Mouse (Mus musculus) liver, embryonic 12.5 days (tissue): ENCODE measurements at regions not wholly inside any gene's neighbourhood (a gene's known extent, or its start where the extent isn't known, plus 50 kb on each side); places are given as distances from the start of the nearest gene placed in this dataset.
A peak's percentile ranks its signal among the peaks of the same experiment; 100 is the strongest.

ENCODE experiments used
- ATAC-seq: fragments of 200-750 bp; cut with Nextera tagmentation; 2 replicates; pipeline ENCODE4 v1.8.0; 2017; ENCODE audit warnings: moderate number of reproducible peaks, mild to moderate bottlenecking, moderate library complexity
- H3K27ac ChIP-seq: fragments of 300-500 bp; sonication (generic); 2 replicates; pipeline ENCODE4 v1.5.1; 2016; ENCODE audit warnings: mild to moderate bottlenecking
- H3K27me3 ChIP-seq: fragments of 300-500 bp; sonication (generic); replicated peaks from 2 replicates; pipeline ENCODE4 v1.6.1; 2016; ENCODE audit warnings: mild to moderate bottlenecking, moderate library complexity
- H3K36me3 ChIP-seq: fragments of 300-500 bp; sonication (generic); 2 replicates; pipeline ENCODE4 v1.6.1; 2016; ENCODE audit warnings: mild to moderate bottlenecking, moderate library complexity
- H3K4me1 ChIP-seq: fragments of 300-500 bp; sonication (generic); 2 replicates; pipeline ENCODE4 v1.6.1; 2016
- H3K4me2 ChIP-seq: fragments of 300-500 bp; sonication (generic); 2 replicates; pipeline ENCODE4 v1.6.1; 2016; ENCODE audit warnings: mild to moderate bottlenecking, moderate library complexity
- H3K4me3 ChIP-seq: fragments of 300-500 bp; sonication (generic); 2 replicates; pipeline ENCODE4 v1.5.1; 2016; ENCODE audit warnings: mild to moderate bottlenecking, moderate library complexity
- H3K9ac ChIP-seq: fragments of 300-500 bp; sonication (generic); 2 replicates; pipeline ENCODE4 v1.6.1; 2016; ENCODE audit warnings: mild to moderate bottlenecking, moderate library complexity
- H3K9me3 ChIP-seq: fragments of 300-500 bp; sonication (generic); replicated peaks from 2 replicates; pipeline ENCODE4 v1.6.1; 2016; ENCODE audit warnings: mild to moderate bottlenecking, moderate library complexity
- WGBS: fragments of 180-500 bp; shearing (Covaris S2); methylation state at CpG from one replicate; pipeline ENCODE4 v1.1.7; 2016; ENCODE audit not compliant: insufficient replicate concordance; 5-methylcytosine and 5-hydroxymethylcytosine counted together

DNA sequence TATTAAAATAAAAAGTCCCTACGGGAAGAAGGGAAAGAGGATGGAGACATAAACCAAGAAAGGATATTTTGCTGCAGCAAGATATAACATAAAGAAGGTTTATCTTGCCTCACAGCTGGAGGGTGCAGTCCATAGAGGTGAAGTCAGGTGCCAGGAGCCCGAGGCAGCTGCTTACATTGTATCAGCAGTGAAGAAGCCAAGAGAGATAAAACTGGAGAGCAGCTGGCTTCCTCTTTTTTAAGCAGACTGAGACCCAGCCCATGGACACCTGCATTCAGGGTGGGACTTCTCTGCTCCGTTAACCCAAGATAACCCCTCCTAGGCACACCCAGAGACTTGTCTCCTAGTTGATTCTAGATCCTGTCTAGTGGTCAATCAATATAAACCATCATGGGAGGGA is 147.6 kb downstream of the Ttc8 start:
- ATAC-seq = no peak
- Histone ChIP-seq H3K36me3 (no peaks in the 10 kb centered on the region), H3K27ac (no peak overlapping the region), H3K4me3 (no peak overlapping the region), H3K9me3 (no peaks in the 10 kb centered on the region), H3K27me3 (0 out of 2 replicates have a peak, but pooled peaks cover 4% of the 10 kb centered on the region), H3K4me1 (no peaks in the 10 kb centered on the region), H3K9ac (no peak overlapping the region), H3K4me2 (no peak overlapping the region)
- 9% methylated on average over 3 of the region's 3 CpGs for WGBS

DNA sequence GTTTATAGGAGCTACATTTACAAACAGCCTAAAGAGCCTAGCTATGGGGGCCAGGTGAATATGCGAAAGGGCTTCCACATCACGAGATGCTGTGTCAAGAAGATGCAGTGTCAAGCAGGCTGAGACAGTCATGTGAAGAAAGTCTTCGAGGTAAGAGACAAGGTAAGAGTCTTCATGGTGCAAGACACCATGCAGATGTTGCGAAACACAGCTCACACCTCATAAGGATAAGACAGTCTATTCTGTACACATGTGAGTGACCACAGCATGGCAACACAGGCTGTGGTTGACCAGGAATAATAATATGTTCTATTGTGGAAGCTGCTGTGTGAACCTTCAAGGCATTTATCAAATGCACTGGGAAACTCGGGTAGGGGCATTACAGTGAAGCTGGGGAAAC is 153.4 kb downstream of the Ttc8 start:
- Histone ChIP-seq H3K9me3 (no peaks in the 10 kb centered on the region), H3K27me3 (0 out of 2 replicates have a peak, but pooled peaks cover 4% of the 10 kb centered on the region), H3K4me3 (no peak overlapping the region), H3K9ac (no peak overlapping the region), H3K36me3 (no peaks in the 10 kb centered on the region), H3K27ac (no peak overlapping the region), H3K4me1 (no peaks in the 10 kb centered on the region), H3K4me2 (no peak overlapping the region)
- WGBS = 58% methylated on average over 5 of the region's 5 CpGs
- ATAC-seq = no peak

DNA sequence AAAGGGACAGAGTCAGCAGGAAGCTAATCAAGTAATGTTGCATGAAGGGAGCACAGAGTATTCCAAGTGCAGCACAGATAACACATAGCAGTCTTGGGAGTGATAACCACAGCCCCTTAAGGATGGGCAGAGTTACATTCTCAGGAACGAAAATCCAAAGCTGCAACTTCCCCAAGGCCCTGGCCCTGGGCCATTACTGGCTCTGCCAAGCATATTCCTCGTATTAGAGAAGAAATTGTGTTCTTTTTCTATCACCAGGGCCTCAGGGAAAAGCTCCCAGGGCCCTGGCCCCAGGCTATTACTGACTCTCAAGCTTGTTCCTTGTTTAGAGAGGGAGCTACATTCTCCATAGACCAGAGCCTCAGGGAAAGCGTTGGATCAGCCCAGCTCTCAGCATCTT is 157.0 kb downstream of the Ttc8 start:
- ATAC-seq = no peak
- H3K4me2 ChIP-seq = no peak overlapping the region
- no peak overlapping the region for H3K9ac ChIP-seq
- no peak overlapping the region for H3K27ac ChIP-seq
- WGBS = 44% methylated on average over 3 of the region's 3 CpGs
- H3K4me3 ChIP-seq = no peak overlapping the region
- H3K36me3 ChIP-seq = no peaks in the 10 kb centered on the region
- H3K9me3 ChIP-seq = no peaks in the 10 kb centered on the region
- peaks cover 11% of the 10 kb centered on the region; the same call in 1 of the 2 replicates for H3K27me3 ChIP-seq
- no peaks in the 10 kb centered on the region for H3K4me1 ChIP-seq

DNA sequence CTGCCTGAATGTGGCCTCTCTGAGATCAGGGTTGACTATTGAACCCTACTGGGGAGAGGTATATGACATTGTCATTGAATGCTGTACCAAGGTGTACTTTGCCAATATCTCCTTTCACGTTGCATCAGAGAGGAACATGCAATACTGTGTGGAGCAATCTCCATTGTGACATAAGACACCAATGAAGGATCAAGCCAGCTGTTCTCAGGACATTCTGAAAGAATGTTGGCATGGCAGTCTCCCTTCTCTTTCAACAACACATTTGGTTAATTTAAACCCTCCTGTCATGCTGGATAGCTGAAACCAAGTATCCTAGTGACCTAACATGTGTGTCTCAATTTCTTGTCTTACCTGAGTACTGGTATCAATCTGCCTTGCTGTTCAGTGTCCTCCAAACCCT is 159.5 kb downstream of the Ttc8 start:
- H3K9me3 ChIP-seq = no peaks in the 10 kb centered on the region
- no peak overlapping the region for H3K9ac ChIP-seq
- H3K4me2 ChIP-seq = no peak overlapping the region
- H3K4me3 ChIP-seq = no peak overlapping the region
- no peaks in the 10 kb centered on the region for H3K4me1 ChIP-seq
- ATAC-seq = no peak
- WGBS = 57% methylated on average over 1 of the region's 1 CpGs
- no peaks in the 10 kb centered on the region for H3K36me3 ChIP-seq
- H3K27ac ChIP-seq = no peak overlapping the region
- peaks cover 32% of the 10 kb centered on the region for H3K27me3 ChIP-seq

DNA sequence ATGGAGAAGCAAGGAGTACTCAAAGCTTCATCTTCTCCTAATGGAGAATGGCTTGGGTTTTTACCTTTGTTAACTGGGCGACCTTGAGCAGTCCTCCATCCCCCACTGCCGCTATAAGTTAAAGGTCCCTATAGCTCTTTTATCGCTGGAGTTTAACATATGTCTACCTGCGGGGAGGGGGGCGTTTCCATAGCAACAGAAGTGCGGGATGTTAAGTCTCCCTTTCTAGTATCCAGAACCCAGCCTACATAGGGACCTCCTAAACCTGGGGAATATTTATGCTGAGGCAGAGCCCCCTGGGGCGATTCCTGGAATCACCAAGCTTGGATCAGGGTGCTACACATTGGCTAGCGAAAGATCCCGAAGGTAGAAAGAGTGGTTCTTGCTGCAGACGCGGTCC is 163.2 kb downstream of the Ttc8 start:
- no peak overlapping the region for H3K9ac ChIP-seq
- no peak overlapping the region for H3K27ac ChIP-seq
- H3K36me3 ChIP-seq = no peaks in the 10 kb centered on the region
- no peak overlapping the region for H3K4me3 ChIP-seq
- peaks cover 35% of the 10 kb centered on the region for H3K27me3 ChIP-seq
- H3K9me3 ChIP-seq = no peaks in the 10 kb centered on the region
- no peaks in the 10 kb centered on the region for H3K4me1 ChIP-seq
- ATAC-seq = no peak
- no peak overlapping the region for H3K4me2 ChIP-seq
- 47% methylated on average over 11 of the region's 11 CpGs for WGBS

DNA sequence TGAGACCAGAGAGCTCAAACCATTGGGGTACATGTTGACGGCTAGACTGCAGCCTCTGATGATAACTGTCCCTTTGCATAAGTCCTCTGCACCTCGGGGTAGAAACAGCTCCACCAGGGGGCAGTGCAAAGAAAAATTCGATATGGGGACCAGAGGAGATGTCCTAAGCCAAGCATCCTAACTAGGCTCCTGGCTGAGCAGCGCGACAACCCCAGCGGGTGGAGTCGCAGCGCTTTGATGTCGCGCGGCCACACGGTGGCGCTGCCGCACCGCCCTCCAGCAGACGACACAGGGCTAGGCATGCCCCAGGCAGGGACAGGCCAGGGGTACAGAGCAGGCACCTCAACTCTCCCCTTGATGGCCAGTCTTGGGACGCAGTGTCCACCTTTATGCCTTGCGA is 163.8 kb downstream of the Ttc8 start:
- H3K9me3 ChIP-seq = no peaks in the 10 kb centered on the region
- H3K36me3 ChIP-seq = no peaks in the 10 kb centered on the region
- H3K27me3 ChIP-seq = peaks cover 40% of the 10 kb centered on the region
- H3K4me3 ChIP-seq = no peak overlapping the region
- H3K4me2 ChIP-seq = no peak overlapping the region
- WGBS = 4% methylated on average over 18 of the region's 18 CpGs
- peak; percentile 69 for ATAC-seq
- H3K27ac ChIP-seq = no peak overlapping the region
- H3K9ac ChIP-seq = no peak overlapping the region
- H3K4me1 ChIP-seq = no peaks in the 10 kb centered on the region

DNA sequence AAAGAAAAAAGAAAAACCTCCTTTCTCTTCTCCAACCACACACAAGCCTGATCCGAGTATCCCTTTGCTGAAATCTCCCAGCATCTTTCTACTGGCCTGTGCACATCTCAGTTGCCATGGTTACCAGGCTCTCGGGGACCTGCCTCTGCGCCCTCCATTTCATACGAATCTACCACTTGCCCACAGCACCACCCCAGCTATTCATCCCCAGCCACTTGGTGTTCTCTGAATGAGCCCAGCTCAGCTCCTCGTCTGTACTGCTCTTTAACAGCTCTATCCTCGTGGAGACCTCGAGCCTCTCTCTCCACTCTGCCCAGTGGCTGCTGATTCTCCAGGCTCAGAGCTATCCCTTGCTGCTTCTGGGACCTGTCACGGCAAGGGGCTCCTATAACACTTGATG is 166.9 kb downstream of the Ttc8 start:
- H3K27ac ChIP-seq = no peak overlapping the region
- H3K4me2 ChIP-seq = no peak overlapping the region
- ATAC-seq = no peak
- no peaks in the 10 kb centered on the region for H3K9me3 ChIP-seq
- peaks cover 36% of the 10 kb centered on the region for H3K27me3 ChIP-seq
- H3K36me3 ChIP-seq = no peaks in the 10 kb centered on the region
- WGBS = 56% methylated on average over 8 of the region's 8 CpGs
- H3K9ac ChIP-seq = no peak overlapping the region
- H3K4me3 ChIP-seq = no peak overlapping the region
- no peaks in the 10 kb centered on the region for H3K4me1 ChIP-seq

DNA sequence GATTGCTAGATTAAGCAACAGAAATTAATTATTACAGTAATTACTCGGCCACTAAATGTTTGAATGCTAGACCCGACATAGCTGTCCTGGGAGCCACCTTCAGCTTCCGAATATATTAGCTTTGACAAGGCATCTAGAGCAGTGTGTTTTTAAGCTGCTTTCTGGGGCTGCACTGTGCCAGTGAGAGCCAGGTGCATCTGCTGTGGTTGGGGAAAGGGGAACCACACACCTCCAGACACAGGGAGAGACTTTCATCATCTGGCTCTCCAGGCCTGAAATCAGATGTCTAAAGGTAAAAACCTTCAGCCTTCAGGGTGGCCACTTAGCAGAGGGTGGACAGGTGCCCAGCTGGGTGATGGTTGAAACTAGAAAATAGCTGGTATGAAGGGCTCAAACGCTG is 171.4 kb downstream of the Ttc8 start:
- Histone ChIP-seq H3K4me1 (no peaks in the 10 kb centered on the region), H3K27me3 (peaks cover 17% of the 10 kb centered on the region), H3K27ac (no peak overlapping the region), H3K4me3 (no peak overlapping the region), H3K4me2 (no peak overlapping the region), H3K9me3 (no peaks in the 10 kb centered on the region), H3K9ac (no peak overlapping the region), H3K36me3 (no peaks in the 10 kb centered on the region)
- no peak for ATAC-seq
- WGBS = 54% methylated on average over 4 of the region's 4 CpGs

DNA sequence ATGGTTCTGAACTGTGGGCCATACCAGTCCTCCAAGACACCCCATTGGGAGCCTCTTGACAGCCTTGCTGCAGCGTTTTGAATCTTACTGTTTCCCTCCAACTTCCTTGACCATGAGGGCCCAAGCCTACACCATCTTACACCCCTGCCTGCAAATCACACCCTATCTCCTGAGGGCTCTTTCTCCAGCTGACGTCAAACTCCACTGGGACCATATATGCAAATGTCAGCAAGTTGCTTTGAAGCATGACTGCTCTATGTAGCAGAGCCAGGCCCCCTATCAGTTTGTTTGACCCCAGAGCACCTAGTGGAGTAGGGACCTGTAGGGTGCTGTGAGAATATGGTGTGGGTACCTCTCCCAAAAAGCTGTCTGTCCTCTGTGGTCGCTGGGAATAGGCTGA is 172.8 kb downstream of the Ttc8 start:
- Histone ChIP-seq H3K4me1 (no peaks in the 10 kb centered on the region), H3K4me2 (no peak overlapping the region), H3K4me3 (no peak overlapping the region), H3K9ac (no peak overlapping the region), H3K36me3 (no peaks in the 10 kb centered on the region), H3K27ac (no peak overlapping the region), H3K9me3 (no peaks in the 10 kb centered on the region), H3K27me3 (peaks cover 17% of the 10 kb centered on the region)
- WGBS = 47% methylated on average over 3 of the region's 3 CpGs
- no peak for ATAC-seq

DNA sequence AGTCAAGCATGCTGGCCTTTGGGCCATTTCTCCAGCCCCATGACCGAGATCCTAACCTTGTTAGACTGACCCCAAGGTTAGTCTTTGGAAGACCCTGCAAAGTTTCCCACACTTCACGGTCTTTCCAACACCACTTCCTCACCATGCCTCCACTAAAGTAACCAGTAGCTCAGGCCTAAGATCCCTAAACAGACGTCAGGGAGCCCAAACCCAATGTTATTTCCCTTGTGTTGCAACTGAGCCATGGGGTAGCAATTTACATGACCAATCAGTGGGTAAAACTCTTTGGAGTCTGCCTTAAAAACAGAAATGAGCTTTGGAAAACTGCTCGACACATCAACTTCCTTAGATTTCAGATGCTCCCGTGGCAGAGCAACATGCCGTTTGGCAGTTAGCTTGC is 173.6 kb downstream of the Ttc8 start:
- H3K27ac ChIP-seq = no peak overlapping the region
- H3K4me2 ChIP-seq = no peak overlapping the region
- no peaks in the 10 kb centered on the region for H3K36me3 ChIP-seq
- H3K4me1 ChIP-seq = no peaks in the 10 kb centered on the region
- peaks cover 11% of the 10 kb centered on the region for H3K27me3 ChIP-seq
- no peak overlapping the region for H3K4me3 ChIP-seq
- no peaks in the 10 kb centered on the region for H3K9me3 ChIP-seq
- no peak for ATAC-seq
- WGBS = 57% methylated on average over 6 of the region's 6 CpGs
- H3K9ac ChIP-seq = no peak overlapping the region

DNA sequence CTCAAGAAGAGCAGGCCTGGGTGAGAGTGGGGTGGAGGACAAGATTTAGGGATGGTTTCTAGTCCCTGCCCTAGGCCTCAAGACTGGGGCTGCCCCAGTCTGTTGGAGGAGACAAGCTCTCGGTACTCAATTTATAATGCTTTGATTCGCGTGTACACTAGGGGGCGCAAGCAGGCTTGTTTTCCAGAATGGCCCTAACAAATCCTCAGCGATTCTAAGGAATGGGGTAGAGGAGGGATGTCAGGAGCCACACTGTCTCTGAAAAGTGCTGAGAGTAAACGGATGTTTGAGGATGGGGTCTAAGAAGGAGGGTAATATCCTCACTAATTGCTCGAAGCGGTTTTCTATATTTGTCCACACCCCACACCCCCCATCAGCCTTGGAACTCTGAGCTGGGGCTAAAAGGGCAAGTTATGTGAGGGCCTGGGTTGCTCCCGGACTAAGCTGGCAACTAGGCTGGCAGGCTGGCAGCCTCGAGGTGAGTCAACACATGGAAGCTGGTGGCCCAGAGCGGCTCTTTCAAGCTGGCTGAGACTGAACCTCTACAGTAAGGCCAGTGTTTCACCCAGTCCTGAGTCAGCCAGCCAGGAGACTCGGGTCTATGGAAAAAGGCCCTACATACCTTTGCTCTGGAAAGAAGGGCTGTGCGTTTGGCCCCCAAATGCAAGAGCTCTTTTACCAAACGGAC is 176.7 kb downstream of the Ttc8 start:
- peak; percentile 47; the same call in 1 of the 2 replicates for ATAC-seq
- H3K27ac ChIP-seq = 0 out of 2 replicates have a peak overlapping the region, but pooled peaks have one; percentile 1
- WGBS = 31% methylated on average over 14 of the region's 14 CpGs
- no peak overlapping the region for H3K9ac ChIP-seq
- no peaks in the 10 kb centered on the region for H3K4me1 ChIP-seq
- H3K27me3 ChIP-seq = peaks cover 5% of the 10 kb centered on the region; the same call in 1 of the 2 replicates
- H3K4me3 ChIP-seq = no peak overlapping the region
- H3K36me3 ChIP-seq = no peaks in the 10 kb centered on the region
- no peak overlapping the region for H3K4me2 ChIP-seq
- H3K9me3 ChIP-seq = no peaks in the 10 kb centered on the region

DNA sequence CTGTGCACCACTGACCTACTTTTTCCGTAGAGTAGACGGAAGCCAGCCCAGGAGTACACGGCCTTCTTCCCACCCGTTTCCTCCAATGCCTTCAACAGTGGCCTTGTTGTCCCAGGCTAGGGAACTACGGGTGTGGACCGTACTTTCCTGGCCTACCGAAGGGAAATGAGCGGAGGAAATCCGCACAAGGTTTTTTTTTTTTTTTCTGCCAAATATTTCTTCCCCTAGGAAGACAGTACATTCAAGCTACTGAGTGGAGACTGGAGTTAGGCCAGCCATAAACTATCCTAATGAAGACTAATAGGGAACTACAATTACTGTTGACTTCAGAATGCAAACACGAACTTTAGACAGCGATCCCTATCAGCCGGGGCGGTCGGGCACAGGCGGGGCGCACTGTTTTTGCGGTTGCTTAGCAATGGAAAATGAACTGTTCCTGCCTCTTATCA is 177.3 kb downstream of the Ttc8 start:
- Histone ChIP-seq H3K4me2 (no peak overlapping the region), H3K4me3 (no peak overlapping the region), H3K36me3 (no peaks in the 10 kb centered on the region), H3K9me3 (no peaks in the 10 kb centered on the region), H3K27ac (0 out of 2 replicates have a peak overlapping the region, but pooled peaks have one; percentile 1), H3K27me3 (no peaks in the 10 kb centered on the region), H3K4me1 (no peaks in the 10 kb centered on the region), H3K9ac (no peak overlapping the region)
- WGBS = 74% methylated on average over 17 of the region's 17 CpGs
- peak; percentile 62 for ATAC-seq

DNA sequence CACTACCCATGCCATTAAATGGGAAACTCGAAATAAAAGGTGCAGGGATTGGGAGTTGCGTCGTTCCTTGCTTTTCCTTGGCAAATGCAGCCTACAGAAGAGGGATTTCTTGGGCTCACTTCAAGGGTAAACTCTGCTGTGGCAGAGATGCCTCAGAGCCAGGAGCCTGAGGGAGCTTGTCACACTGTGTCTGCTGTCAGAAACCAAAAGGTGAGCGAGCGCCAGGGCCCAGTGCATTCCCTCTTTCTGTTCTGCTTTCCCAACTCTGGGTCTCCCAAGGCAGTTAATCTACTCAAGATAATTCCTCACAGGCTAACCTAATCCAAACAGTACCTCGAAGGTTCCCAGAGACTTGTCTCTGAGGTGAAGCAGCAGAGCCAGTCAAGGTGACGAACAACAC is 179.5 kb downstream of the Ttc8 start:
- H3K27ac ChIP-seq = no peak overlapping the region
- no peak overlapping the region for H3K4me2 ChIP-seq
- no peaks in the 10 kb centered on the region for H3K9me3 ChIP-seq
- no peaks in the 10 kb centered on the region for H3K4me1 ChIP-seq
- H3K4me3 ChIP-seq = no peak overlapping the region
- no peak for ATAC-seq
- no peaks in the 10 kb centered on the region for H3K36me3 ChIP-seq
- no peak overlapping the region for H3K9ac ChIP-seq
- H3K27me3 ChIP-seq = no peaks in the 10 kb centered on the region
- WGBS = 62% methylated on average over 7 of the region's 7 CpGs
